Mouse (Mus musculus): ENCODE results near the gene Pdlim5. TPM values are rescaled to one million over a fixed set of nuclear protein-coding genes. Genes with fewer than 3 reads are reported as not detected.
"Not testable (repeated sequence)": the region's sequence is repeated elsewhere in the genome, so short reads cannot be mapped to it uniquely, and the experiment has no call there.

Gene Pdlim5
- polyA plus RNA-seq, 1 experiment from 2014 or later, result 169 TPM

GRCm38 (mm10) chr3:142228665-142229064 is 166.8 kb downstream of the Pdlim5 start:
- Histone ChIP-seq H3K9ac (no peak overlapping the region), H3K9me3 (no peaks in the 10 kb centered on the region), H3K27me3 (replicated peaks) (no peaks in the 10 kb centered on the region), H3K4me1 (peaks cover 13% of the 10 kb centered on the region), H3K4me3 (no peak overlapping the region), H3K4me2 (no peak overlapping the region), H3K36me3 (no peaks in the 10 kb centered on the region), H3K27ac (replicated peaks) (no peak overlapping the region)
- no peak for ATAC-seq (ENCODE audit: extremely low read depth, insufficient number of reproducible peaks, low FRiP score, low TSS enrichment)
- WGBS, result 71% methylated on average over 7 of the region's 7 CpGs

DNA sequence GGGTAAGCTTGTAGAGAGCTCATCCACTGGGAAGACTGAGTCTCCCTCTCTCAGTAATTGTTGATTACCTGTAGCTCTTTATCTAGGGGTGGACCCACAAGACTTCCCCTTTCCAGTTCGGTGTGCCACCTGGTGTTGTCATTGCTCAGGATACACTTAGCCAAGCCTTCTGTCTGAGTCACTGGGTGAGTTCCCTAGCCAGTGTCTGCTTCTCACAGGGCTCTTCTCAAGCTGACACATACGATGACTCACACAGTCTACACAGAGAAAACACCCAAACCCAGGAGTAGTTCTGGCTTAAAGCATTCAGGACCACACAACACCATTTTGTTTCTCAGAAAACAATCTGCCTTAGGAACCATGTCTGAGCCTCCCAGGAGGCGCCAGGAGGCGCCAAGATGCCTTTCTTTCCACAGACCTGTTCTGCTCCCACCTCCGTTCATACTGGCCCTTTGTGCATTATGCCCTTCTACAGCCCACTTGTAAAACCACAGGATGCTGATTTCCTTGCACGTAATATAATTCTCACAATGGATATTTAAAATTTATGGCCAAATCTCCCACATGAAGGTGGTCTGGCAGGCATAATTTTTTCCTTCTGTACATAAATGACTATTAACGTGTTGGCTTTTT is 172.9 kb downstream of the Pdlim5 start:
- no peaks in the 10 kb centered on the region for H3K36me3 ChIP-seq
- H3K27ac ChIP-seq (replicated peaks), result no peak overlapping the region
- ATAC-seq (ENCODE audit: extremely low read depth, insufficient number of reproducible peaks, low FRiP score, low TSS enrichment), result no peak
- WGBS, result 83% methylated on average over 7 of the region's 7 CpGs
- H3K4me2 ChIP-seq, result no peak overlapping the region
- no peaks in the 10 kb centered on the region for H3K9me3 ChIP-seq
- H3K9ac ChIP-seq, result no peak overlapping the region
- peaks cover 13% of the 10 kb centered on the region for H3K4me1 ChIP-seq
- H3K27me3 ChIP-seq (replicated peaks), result no peaks in the 10 kb centered on the region
- H3K4me3 ChIP-seq, result no peak overlapping the region

GRCm38 (mm10) chr3:142219910-142220309 is 175.6 kb downstream of the Pdlim5 start:
- WGBS, result 83% methylated on average over 9 of the region's 9 CpGs
- H3K4me2 ChIP-seq, result no peak overlapping the region

DNA sequence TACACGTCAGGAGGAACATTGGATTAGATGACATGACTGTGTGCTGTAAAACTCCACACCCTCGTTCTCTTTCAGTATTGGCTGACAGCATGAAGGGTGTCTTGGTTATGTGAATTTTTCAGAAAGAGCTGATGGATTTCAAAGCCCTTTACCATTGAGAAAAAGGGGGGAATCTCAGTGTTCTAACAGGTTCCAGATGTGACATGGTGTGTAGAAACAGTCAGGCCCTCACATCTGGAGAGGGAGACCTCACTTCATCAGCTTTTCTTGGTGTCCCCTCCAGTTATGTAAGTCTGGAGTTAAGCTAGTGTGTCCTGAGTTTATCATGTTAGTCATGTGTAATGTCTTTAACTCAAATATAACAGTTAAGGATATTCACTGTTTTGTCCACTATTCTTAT is 182.7 kb downstream of the Pdlim5 start:
- no peaks in the 10 kb centered on the region for H3K27me3 ChIP-seq (replicated peaks)
- H3K4me3 ChIP-seq, result no peak overlapping the region
- H3K9me3 ChIP-seq, result no peaks in the 10 kb centered on the region
- H3K4me1 ChIP-seq, result no peaks in the 10 kb centered on the region
- no peak for ATAC-seq (ENCODE audit: extremely low read depth, insufficient number of reproducible peaks, low FRiP score, low TSS enrichment)
- no peak overlapping the region for H3K9ac ChIP-seq
- H3K4me2 ChIP-seq, result no peak overlapping the region
- H3K27ac ChIP-seq (replicated peaks), result no peak overlapping the region
- no peaks in the 10 kb centered on the region for H3K36me3 ChIP-seq
- WGBS, result 64% methylated on average over 2 of the region's 2 CpGs

More at GRCm38 (mm10) chr3:142219910-142220309, 175.6 kb downstream of the Pdlim5 start:
- H3K4me1 ChIP-seq, result no peaks in the 10 kb centered on the region
- H3K9me3 ChIP-seq, result no peaks in the 10 kb centered on the region
- no peaks in the 10 kb centered on the region for H3K27me3 ChIP-seq (replicated peaks)
- no peak for ATAC-seq (ENCODE audit: extremely low read depth, insufficient number of reproducible peaks, low FRiP score, low TSS enrichment)
- H3K9ac ChIP-seq, result no peak overlapping the region
- no peaks in the 10 kb centered on the region for H3K36me3 ChIP-seq
- H3K27ac ChIP-seq (replicated peaks), result no peak overlapping the region
- no peak overlapping the region for H3K4me3 ChIP-seq

DNA sequence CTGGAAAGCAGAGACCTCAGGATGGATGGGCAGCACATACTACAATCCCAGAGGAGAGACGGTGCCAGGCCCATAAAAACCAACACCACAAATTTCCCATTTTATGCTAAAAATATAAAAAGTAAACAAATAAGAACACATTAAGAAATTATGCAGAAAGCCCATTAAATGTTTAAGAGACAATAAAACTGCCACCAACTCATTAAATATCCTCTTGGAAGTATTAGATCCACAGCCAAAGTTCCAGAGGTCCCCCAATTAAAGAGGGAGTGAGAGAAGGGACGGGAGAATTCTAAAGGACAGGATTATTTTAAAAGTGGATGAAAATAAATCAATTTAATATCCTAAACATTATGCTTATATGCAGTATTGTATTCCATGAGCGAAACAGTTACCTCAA is 183.3 kb downstream of the Pdlim5 start:
- H3K9me3 ChIP-seq, result no peaks in the 10 kb centered on the region

GRCm38 (mm10) chr3:142209981-142210380 is 185.5 kb downstream of the Pdlim5 start:
- WGBS, result 52% methylated on average over 6 of the region's 6 CpGs
- no peak overlapping the region for H3K27ac ChIP-seq (replicated peaks)
- H3K4me2 ChIP-seq, result no peak overlapping the region

More for the DNA sequence above, 183.3 kb downstream of the Pdlim5 start:
- Histone ChIP-seq H3K36me3 (no peaks in the 10 kb centered on the region), H3K9ac (no peak overlapping the region), H3K4me3 (no peak overlapping the region), H3K27ac (replicated peaks) (no peak overlapping the region), H3K4me1 (no peaks in the 10 kb centered on the region), H3K4me2 (no peak overlapping the region), H3K27me3 (replicated peaks) (no peaks in the 10 kb centered on the region)
- ATAC-seq (ENCODE audit: extremely low read depth, insufficient number of reproducible peaks, low FRiP score, low TSS enrichment), result no peak
- WGBS, result 74% methylated on average over 3 of the region's 3 CpGs

GRCm38 (mm10) chr3:142209057-142209456 is 186.4 kb downstream of the Pdlim5 start:
- 83% methylated on average over 11 of the region's 11 CpGs for WGBS
- no peak overlapping the region for H3K9ac ChIP-seq
- no peak overlapping the region for H3K27ac ChIP-seq (replicated peaks)
- no peaks in the 10 kb centered on the region for H3K9me3 ChIP-seq
- no peak for ATAC-seq (ENCODE audit: extremely low read depth, insufficient number of reproducible peaks, low FRiP score, low TSS enrichment)
- H3K36me3 ChIP-seq, result no peaks in the 10 kb centered on the region
- H3K4me1 ChIP-seq, result no peaks in the 10 kb centered on the region
- no peak overlapping the region for H3K4me2 ChIP-seq
- H3K27me3 ChIP-seq (replicated peaks), result no peaks in the 10 kb centered on the region
- no peak overlapping the region for H3K4me3 ChIP-seq

More at GRCm38 (mm10) chr3:142209981-142210380, 185.5 kb downstream of the Pdlim5 start:
- Histone ChIP-seq H3K9ac (no peak overlapping the region), H3K9me3 (no peaks in the 10 kb centered on the region), H3K36me3 (no peaks in the 10 kb centered on the region), H3K4me3 (no peak overlapping the region), H3K4me1 (no peaks in the 10 kb centered on the region), H3K27me3 (replicated peaks) (no peaks in the 10 kb centered on the region)
- no peak for ATAC-seq (ENCODE audit: extremely low read depth, insufficient number of reproducible peaks, low FRiP score, low TSS enrichment)

DNA sequence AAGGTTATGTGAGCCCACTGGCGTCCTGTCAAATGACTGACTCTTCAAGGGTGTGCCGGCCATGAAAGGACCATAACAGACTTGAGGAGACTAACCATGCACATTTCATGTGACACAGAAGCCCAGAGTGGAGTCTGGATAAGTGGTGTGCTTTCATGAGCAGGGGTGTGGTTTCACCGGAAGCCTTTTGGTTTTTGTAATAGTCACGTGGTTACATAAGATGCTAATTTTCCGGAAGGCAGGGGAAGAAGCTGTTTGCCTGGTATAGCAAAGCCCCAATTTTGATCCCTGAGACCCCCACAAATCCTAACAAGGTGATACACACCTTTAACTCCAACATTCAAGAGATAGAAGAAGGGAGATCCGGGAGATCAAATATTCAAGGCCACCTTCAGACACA is 188.0 kb downstream of the Pdlim5 start:
- no peak overlapping the region for H3K9ac ChIP-seq
- 70% methylated on average over 6 of the region's 6 CpGs for WGBS
- H3K27me3 ChIP-seq (replicated peaks), result no peaks in the 10 kb centered on the region
- H3K9me3 ChIP-seq, result no peaks in the 10 kb centered on the region
- H3K4me2 ChIP-seq, result no peak overlapping the region
- ATAC-seq (ENCODE audit: extremely low read depth, insufficient number of reproducible peaks, low FRiP score, low TSS enrichment), result no peak
- no peaks in the 10 kb centered on the region for H3K4me1 ChIP-seq
- no peak overlapping the region for H3K27ac ChIP-seq (replicated peaks)
- H3K36me3 ChIP-seq, result no peaks in the 10 kb centered on the region
- H3K4me3 ChIP-seq, result no peak overlapping the region

GRCm38 (mm10) chr3:142206316-142206715 is 189.2 kb downstream of the Pdlim5 start:
- Histone ChIP-seq H3K9ac (no peak overlapping the region), H3K9me3 (no peaks in the 10 kb centered on the region), H3K27ac (replicated peaks) (no peak overlapping the region), H3K27me3 (replicated peaks) (no peaks in the 10 kb centered on the region), H3K4me1 (no peaks in the 10 kb centered on the region), H3K36me3 (no peaks in the 10 kb centered on the region), H3K4me3 (no peak overlapping the region), H3K4me2 (no peak overlapping the region)
- ATAC-seq (ENCODE audit: extremely low read depth, insufficient number of reproducible peaks, low FRiP score, low TSS enrichment), result no peak
- 79% methylated on average over 3 of the region's 3 CpGs for WGBS

DNA sequence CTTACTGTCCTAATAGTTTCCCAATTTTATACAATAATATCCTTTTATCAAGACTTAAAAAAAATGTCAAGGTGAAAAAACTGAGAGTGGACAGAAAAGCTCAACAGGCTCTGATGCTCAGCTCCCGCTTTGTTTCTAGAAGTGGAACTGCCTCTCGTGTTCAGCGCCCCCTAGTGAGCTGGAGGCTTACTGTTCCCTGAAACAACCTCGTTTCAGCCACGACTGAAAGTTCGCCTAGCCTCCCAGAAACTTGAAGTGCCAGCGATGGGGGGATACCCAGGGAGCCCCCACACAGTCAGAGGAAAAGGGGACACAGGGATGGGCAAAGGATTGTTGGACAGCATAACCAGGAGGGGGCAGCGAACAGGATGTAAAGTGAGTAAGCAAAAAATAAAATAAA is 199.4 kb downstream of the Pdlim5 start:
- H3K27me3 ChIP-seq (replicated peaks), result no peaks in the 10 kb centered on the region
- no peaks in the 10 kb centered on the region for H3K36me3 ChIP-seq
- H3K4me3 ChIP-seq, result no peak overlapping the region
- 80% methylated on average over 8 of the region's 8 CpGs for WGBS
- H3K4me2 ChIP-seq, result no peak overlapping the region
- H3K9me3 ChIP-seq, result peaks cover 5% of the 10 kb centered on the region
- no peak for ATAC-seq (ENCODE audit: extremely low read depth, insufficient number of reproducible peaks, low FRiP score, low TSS enrichment)
- no peak overlapping the region for H3K27ac ChIP-seq (replicated peaks)
- no peaks in the 10 kb centered on the region for H3K4me1 ChIP-seq
- no peak overlapping the region for H3K9ac ChIP-seq

DNA sequence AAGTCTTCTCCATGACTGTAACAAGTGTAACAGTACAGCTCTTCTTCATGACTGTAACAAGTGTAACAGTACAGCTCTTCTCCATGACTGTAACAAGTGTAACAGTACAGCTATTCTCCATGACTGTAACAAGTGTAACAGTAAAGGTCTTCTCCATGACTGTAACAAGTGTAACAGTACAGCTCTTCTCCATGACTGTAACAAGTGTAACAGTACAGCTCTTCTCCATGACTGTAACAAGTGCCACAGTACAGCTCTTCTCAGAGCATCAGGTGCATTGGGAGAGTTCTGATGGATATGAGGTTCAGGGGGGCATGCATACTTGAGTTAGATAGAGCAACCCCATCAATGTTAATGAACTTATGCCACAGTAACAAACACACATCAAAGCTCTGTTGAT is 203.9 kb downstream of the Pdlim5 start:
- not testable (repeated sequence) for H3K27me3 ChIP-seq (replicated peaks); H3K4me2 ChIP-seq; H3K9me3 ChIP-seq; H3K36me3 ChIP-seq; H3K4me3 ChIP-seq; H3K27ac ChIP-seq (replicated peaks); H3K9ac ChIP-seq; H3K4me1 ChIP-seq; ATAC-seq (ENCODE audit: extremely low read depth, insufficient number of reproducible peaks, low FRiP score, low TSS enrichment)
